Mouse (Mus musculus) cortical plate, adult 2 months (tissue): ENCODE data around the gene Slc1a5. TPM values are rescaled to one million over a fixed set of nuclear protein-coding genes. Genes with fewer than 3 reads are reported as not detected.

ENCODE experiments used
- H3K27ac ChIP-seq: fragments of 200-500 bp; 2 replicates; pipeline ENCODE4 v1.5.1; 2012; ENCODE audit warnings: low read length, control low read depth, inconsistent platforms; ENCODE audit not compliant: insufficient read depth
- H3K4me1 ChIP-seq: fragments of 200-500 bp; 2 replicates; pipeline ENCODE4 v1.6.1; 2011; ENCODE audit warnings: low read length; ENCODE audit not compliant: control insufficient read depth, insufficient read depth
- H3K4me3 ChIP-seq: fragments of 200-500 bp; 2 replicates; pipeline ENCODE4 v1.5.1; 2011; ENCODE audit warnings: mild to moderate bottlenecking, low read length, control low read depth; ENCODE audit not compliant: insufficient read depth
- CTCF ChIP-seq: fragments of 200-500 bp; IDR thresholded peaks from 2 replicates; pipeline ENCODE4 v1.5.1; 2011; ENCODE audit warnings: mild to moderate bottlenecking, control low read depth, low read length; ENCODE audit not compliant: insufficient read depth; ENCODE audit errors: extremely low read depth
- POLR2A ChIP-seq: fragments of 200-500 bp; IDR thresholded peaks from 2 replicates; pipeline ENCODE4 v1.6.1; 2011; ENCODE audit warnings: mild to moderate bottlenecking, low read length, control low read depth; ENCODE audit not compliant: insufficient read depth; ENCODE audit errors: extremely low read depth
- polyA plus RNA-seq: library from polyadenylated mRNA; depleted of rRNA; stranded (reverse); fragments of >200 nt; gene quantifications from 2 replicates; pipeline ENCODE4 v1.2.3, GENCODE M21; 2012

The Slc1a5 gene
- polyA plus RNA-seq, 1 experiment = 5.7 TPM

DNA sequence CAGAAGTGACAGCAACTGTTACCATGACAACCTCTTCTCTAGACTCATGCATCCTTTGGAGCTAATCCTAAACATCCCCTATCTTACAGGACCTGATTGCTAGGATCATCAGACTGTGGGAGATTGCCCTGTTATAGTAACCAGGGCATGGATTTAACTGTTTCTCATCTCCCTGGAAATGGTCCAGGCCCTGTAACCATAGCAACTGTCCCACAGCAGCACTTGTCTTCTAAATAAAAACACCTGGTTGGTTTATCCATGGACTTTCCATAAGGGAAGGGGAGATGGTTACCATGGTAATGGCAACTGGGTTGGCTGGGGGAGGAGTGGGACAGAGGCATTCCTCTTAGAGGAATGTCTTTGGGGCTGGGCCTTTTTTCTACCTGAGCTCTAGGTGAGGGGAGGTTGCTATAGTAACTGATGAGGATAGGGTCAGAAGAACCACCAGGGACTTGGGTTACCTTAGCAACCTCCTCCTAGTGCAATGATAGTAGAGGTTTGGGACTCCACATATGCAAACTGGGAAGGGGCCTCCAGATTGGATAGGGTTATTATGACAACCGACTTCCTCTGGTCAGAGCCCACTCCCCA lies 34.3 kb downstream of the Slc1a5 start, which contains the start of gene Strn4:
Strn4 (plus strand) TSS at position 539 of the 591 bp plus-strand sequence.
- Histone ChIP-seq H3K4me1 (peaks cover 23% of the 10 kb centered on the region), H3K27ac (peak within 1 kb of the TSS; percentile 100), H3K4me3 (peak within 1 kb of the TSS; percentile 90)
- no peak for TF ChIP-seq POLR2A
- TF ChIP-seq CTCF = no peak

DNA sequence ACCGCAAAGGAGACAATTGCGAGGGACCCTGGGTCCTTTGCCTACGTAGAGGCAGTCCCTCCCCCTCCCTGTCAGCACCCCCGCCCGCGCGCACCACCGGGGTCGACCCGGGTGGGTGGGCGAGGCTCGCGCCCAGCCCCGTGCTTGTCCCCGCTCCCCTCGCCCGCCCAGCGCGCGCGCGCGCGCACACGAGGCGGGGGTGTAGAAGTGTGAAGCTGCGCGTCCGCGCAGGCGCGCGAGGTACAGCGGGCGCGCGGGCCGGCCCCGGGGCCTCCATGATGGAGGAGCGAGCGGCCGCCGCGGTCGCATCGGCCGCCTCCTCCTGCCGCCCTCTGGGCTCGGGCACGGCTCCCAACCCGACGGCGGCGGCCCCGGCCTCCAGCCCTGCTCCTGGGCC lies 34.9 kb downstream of the Slc1a5 start:
- Histone ChIP-seq H3K27ac (peak overlapping the region; percentile 100), H3K4me3 (peak overlapping the region; percentile 90), H3K4me1 (peaks cover 26% of the 10 kb centered on the region)
- TF ChIP-seq CTCF (no peak), POLR2A (peak; percentile 12; the same call in 1 of the 2 replicates)

DNA sequence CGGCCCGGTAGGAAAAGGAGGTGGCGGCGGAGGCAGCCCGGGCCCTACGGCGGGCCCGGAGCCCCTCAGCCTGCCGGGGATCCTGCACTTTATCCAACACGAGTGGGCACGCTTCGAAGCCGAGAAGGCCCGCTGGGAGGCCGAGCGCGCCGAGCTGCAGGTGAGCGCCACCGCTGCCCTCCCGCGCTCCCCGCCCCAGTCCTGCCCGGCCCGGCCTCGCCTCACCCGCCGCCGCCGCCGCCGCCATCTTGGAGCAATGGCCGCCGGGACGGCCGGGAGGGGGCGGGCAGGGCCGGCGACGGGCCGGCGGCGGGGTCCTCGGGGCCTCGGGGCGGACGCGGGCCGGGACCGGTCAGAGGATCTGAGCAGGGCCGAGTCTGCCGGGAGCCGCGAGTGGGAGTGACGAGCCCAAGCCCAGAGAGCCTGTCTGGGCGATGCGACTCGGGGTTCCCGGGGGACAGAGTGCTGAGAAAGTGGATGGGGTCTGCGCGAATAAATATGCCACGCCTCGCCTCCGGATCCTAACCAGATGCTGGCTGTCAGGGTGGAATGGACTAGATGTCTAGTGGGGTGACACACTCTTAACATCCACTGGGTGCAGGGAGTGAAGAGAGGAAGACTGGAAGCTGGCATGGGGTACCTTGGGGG lies 35.5 kb downstream of the Slc1a5 start, which contains the start of gene Fkrp:
Fkrp (minus strand) TSS at position 258 of the 648 bp plus-strand sequence.
- Histone ChIP-seq H3K27ac (peak within 1 kb of the TSS; percentile 100), H3K4me3 (peak within 1 kb of the TSS; percentile 90), H3K4me1 (peaks cover 27% of the 10 kb centered on the region)
- TF ChIP-seq POLR2A = no peak

DNA sequence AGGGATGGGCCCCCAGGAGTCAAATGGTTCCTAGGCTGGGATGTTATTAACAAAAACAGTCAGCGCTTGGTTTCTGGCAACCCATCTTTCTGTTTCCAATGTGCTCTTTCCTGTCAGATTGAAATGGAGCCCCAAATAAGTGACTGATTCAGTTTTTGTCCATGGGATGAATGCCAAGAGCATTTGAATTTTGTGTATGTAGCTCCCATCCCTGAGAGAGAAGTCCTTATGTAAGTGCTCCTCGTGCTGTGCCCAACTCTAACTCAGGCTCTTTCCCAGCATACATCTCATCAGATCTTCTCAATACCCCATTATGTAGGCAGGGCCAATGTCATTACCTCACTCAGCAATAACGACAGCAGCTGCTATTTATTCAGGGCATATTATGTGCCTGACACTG lies 36.6 kb downstream of the Slc1a5 start:
- Histone ChIP-seq H3K4me1 (peaks cover 34% of the 10 kb centered on the region), H3K4me3 (peak overlapping the region; percentile 90), H3K27ac (peak overlapping the region; percentile 97)
- TF ChIP-seq CTCF = no peak
- TF ChIP-seq POLR2A = peak; percentile 78

DNA sequence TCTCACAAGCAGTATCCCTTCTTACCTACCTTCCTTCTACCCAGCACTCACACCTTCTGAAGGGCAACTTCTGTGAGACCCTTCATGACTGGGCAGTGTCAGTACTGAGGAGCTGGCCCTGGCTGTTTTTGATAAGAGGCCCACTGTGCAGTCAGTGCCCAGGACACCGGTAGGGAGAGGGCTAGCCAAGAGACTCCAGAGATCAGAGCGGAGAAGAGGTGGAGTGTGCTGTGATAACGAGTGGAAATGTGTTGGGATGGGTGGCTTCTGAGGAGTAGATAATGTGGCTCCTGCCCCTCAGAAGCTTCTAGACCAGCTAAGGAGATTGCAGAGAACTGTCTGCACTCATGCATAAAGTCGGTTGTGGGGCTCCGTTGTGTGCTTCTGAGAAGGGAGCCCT lies 38.7 kb downstream of the Slc1a5 start:
- H3K4me1 ChIP-seq = peaks cover 45% of the 10 kb centered on the region
- no peak overlapping the region for H3K4me3 ChIP-seq
- H3K27ac ChIP-seq = peak overlapping the region; percentile 5
- no peak for TF ChIP-seq POLR2A
- no peak for TF ChIP-seq CTCF

DNA sequence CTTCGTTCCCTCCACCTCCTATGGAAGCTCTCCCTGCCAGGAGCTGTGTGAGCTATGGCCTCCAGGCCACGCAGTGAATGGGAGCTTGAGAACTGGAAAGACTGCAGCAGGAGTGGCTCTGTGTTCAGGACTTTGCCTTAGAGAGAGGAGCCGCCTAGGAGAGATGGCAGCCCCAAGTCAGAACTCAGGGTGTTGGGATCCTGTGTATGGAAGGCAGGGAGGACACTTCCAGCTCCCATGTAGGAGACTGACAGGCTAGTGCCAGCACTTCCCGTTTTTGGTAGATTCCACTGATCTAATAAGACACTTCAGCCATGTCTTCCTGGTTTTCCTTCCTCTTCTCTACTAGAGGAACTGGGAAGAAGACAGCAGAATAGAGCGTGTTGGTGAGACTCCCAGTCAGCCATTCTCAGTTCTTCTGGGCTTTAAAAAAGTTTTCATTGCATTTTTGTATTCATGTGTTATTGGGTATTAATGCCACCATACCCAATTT lies 39.2 kb downstream of the Slc1a5 start:
- peak overlapping the region; percentile 5 for H3K27ac ChIP-seq
- TF ChIP-seq POLR2A (no peak), CTCF (no peak)
- H3K4me1 ChIP-seq = peaks cover 40% of the 10 kb centered on the region
- no peak overlapping the region for H3K4me3 ChIP-seq

DNA sequence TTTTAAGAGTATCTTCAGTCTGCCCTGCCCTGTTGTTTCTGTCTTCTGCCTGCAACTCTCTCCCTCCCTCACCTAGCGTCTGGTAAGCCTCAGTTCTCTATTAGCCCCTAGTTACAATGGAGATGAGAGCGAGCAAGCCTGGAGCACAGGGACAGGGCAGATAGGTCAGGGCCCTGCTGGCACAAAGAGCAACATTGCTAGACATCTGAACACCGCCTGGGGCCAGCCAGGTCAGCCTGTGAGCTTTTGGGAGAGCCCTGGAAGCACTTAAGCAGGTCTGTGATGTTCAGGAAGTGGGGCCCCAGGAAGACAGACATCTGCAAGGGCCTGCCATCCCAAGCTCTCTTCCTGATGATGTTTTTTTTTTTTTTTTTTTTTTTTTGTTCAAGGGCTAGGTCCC lies 40.0 kb downstream of the Slc1a5 start:
- H3K4me3 ChIP-seq = no peak overlapping the region
- peaks cover 41% of the 10 kb centered on the region for H3K4me1 ChIP-seq
- H3K27ac ChIP-seq = peak overlapping the region; percentile 83
- TF ChIP-seq POLR2A (no peak), CTCF (no peak)

DNA sequence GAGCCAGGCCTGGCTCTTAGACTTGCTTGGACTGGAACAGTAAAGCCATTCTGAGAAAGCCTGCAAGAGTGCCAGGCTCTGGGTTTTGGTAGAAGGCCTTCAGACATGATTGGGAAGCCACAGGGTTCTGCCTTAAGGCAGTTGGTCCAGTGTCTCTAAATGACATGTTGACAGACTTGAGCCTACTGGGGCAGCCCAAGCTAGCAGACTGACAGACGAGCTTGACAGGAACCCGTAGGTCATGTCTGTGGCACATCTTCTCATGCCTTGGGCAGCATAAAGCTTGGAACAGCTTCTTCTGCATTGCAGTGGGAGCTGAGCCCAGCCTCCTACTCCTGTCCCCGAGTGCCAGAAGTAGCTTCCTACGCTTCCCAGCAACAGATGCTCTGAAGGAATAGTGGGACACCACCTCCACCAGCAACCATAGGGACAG lies 40.5 kb downstream of the Slc1a5 start:
- H3K4me1 ChIP-seq = peaks cover 41% of the 10 kb centered on the region
- H3K27ac ChIP-seq = peak overlapping the region; percentile 83
- H3K4me3 ChIP-seq = no peak overlapping the region
- no peak for TF ChIP-seq CTCF
- peak; percentile 47; the same call in 1 of the 2 replicates for TF ChIP-seq POLR2A

DNA sequence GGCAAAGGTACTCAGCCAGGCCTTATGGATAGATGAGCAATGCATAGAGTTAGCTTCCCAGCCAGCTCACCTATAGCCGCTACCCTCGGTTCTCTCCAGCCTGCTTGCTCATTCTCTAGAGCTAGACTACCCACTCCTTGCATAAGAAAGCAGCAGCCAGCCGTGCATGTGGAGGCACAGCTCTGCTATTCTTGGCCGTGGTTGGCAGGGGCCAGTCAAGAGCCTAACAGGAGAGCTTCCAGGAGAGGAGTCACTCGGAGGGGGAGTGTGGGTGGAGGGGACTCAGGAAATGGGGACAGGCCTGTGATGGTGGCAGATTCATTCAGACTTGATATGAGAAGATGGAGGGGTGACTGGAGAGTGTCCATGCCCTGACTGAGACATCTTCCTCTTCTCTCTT lies 42.6 kb downstream of the Slc1a5 start:
- H3K4me3 ChIP-seq = no peak overlapping the region
- H3K4me1 ChIP-seq = peaks cover 46% of the 10 kb centered on the region
- TF ChIP-seq POLR2A = 0 out of 2 replicates have a peak, but pooled peaks have one; percentile 24
- TF ChIP-seq CTCF = no peak
- peak overlapping the region; percentile 83 for H3K27ac ChIP-seq

DNA sequence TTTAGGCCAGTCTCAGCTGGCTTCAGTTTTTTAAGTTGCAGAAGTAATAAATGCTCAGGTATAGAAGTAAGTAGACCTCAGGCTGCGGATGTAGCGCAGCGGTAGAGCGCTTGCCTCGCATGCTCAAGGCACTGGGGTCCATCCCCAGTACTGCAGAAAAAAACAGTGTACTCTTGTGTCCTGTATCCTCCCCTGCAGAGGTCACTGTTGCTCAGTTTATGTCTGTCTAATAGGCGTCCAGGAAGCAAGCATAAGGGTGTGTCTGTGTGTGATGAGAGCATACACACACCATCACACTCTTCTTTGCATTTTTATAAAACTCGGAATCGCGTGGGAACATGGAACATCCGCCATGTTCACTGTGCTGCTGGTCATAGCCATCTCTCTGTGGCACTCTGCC lies 44.6 kb downstream of the Slc1a5 start:
- Histone ChIP-seq H3K4me3 (no peak overlapping the region), H3K27ac (no peak overlapping the region), H3K4me1 (peaks cover 39% of the 10 kb centered on the region)
- TF ChIP-seq POLR2A = no peak
- 0 out of 2 replicates have a peak, but pooled peaks have one; percentile 10 for TF ChIP-seq CTCF
